Comparison of ENCODE assay signal across 10 mouse cellular contexts in genomic region chr16:93797021-93797840, GRCm38 (mm10). TPM values are rescaled to one million over a fixed set of nuclear protein-coding genes. Genes with fewer than 3 reads are reported as not detected.
DNase-seq lines count a peak whose midpoint lies in the region; ATAC-seq and TF ChIP-seq lines count a peak whose summit lies in the region.
"Had no signal": no experiment of that assay in that cellular context is flagged by ENCODE, and none has a peak within 500 bp of the region (broad histone marks: within the 10 kb centered on the region; RNA-seq: fewer than 3 reads in every experiment).

No protein-coding gene starts in this region.

- H3K27me3 ChIP-seq in limb, embryonic 13.5 days, result no peaks in the 10 kb centered on the region
- H3K27me3 ChIP-seq: Patski had no signal

- TF ChIP-seq CTCF in layer of hippocampus, adult 2 months (conservative IDR thresholded peaks at IDR 0.05), result no peak

- WGBS in limb, embryonic 13.5 days, result 75% methylated on average over 12 of the region's 12 CpGs

- H3K27ac ChIP-seq in layer of hippocampus, adult 2 months, result peak overlapping the region; percentile 75
- no peak overlapping the region for H3K27ac ChIP-seq in limb, embryonic 13.5 days

- peaks cover 20% of the 10 kb centered on the region for H3K4me1 ChIP-seq in limb, embryonic 13.5 days

- no peak overlapping the region for H3K4me3 ChIP-seq in layer of hippocampus, adult 2 months
- H3K4me3 ChIP-seq in limb, embryonic 13.5 days, result no peak overlapping the region

- H3K9ac ChIP-seq in limb, embryonic 13.5 days, result no peak overlapping the region; the same call in 1 of the 2 replicates

- H3K36me3 ChIP-seq in limb, embryonic 13.5 days, result no peaks in the 10 kb centered on the region

- H3K4me2 ChIP-seq in limb, embryonic 13.5 days (replicated peaks), result no peak overlapping the region

- no peak for DNase-seq in layer of hippocampus, adult 2 months (ENCODE audit: low spot score in 2 of 2)
- no peak for DNase-seq in layer of hippocampus, adult 8-10 months (ENCODE audit: low spot score in 2 of 2)
- peak; percentile 82 for DNase-seq in brain, adult 2 months (ENCODE audit: low read depth, low spot score)
- peak; percentile 43 for DNase-seq in cerebellum, adult 8-10 months
- DNase-seq in adrenal gland, adult (ENCODE audit: inconsistent age in 2 of 2, low spot score in 1 of 2), result no peak
- DNase-seq: kidney, adult 9 months; thymus, adult 2 months had no signal

- ATAC-seq in limb, embryonic 13.5 days (ENCODE audit: low FRiP score, low read depth), result 0 out of 2 replicates have a peak, but pooled peaks have one; percentile 24
- ATAC-seq in megakaryocyte progenitor cell, adult 5-6 weeks (replicated peaks; ENCODE audit: poor library complexity), result no peak
- ATAC-seq: Patski had no signal

- H3K9me3 ChIP-seq in limb, embryonic 13.5 days, result no peaks in the 10 kb centered on the region

RNA-seq across cellular contexts. Expression of gene Morc3, which starts 34.7 kb away (rescaled TPM):
- total RNA-seq in layer of hippocampus, adult 2 months (2021), result 10 to 100 TPM; 32.6 to 34.7 TPM
- 10 to 100 TPM; 29.2 to 48.5 (median 41.1) TPM for total RNA-seq in layer of hippocampus, adult 8-10 months (2022)
- 38.5 TPM in 2 replicates for polyA plus RNA-seq in limb, embryonic 13.5 days (2015; fragmentation: Nextera tagmentation; extraction: Ambion mirVana)
- total RNA-seq in megakaryocyte progenitor cell, adult 5-6 weeks (2015), result 115 and 119 TPM in 2 replicates
- 132 and 185 TPM in 2 replicates for total RNA-seq in megakaryocyte progenitor cell, adult 5-6 weeks (2017)

Comparison
In these comparisons a context has a peak if more than half of its experiments do, and no peak if none do; other contexts are left out.
1. DNase-seq: peak in brain, adult 2 months (single experiment) and cerebellum, adult 8-10 months (single experiment); none in layer of hippocampus, adult 2 months (0 of 2), layer of hippocampus, adult 8-10 months (0 of 2) and adrenal gland, adult (0 of 2).